Mouse (Mus musculus): ENCODE measurements at regions not wholly inside any gene's neighbourhood (a gene's known extent, or its start where the extent isn't known, plus 50 kb on each side); places are given as distances from the start of the nearest gene placed in this dataset.
"Not testable (repeated sequence)": the region's sequence is repeated elsewhere in the genome, so short reads cannot be mapped to it uniquely, and the experiment has no call there.

DNA sequence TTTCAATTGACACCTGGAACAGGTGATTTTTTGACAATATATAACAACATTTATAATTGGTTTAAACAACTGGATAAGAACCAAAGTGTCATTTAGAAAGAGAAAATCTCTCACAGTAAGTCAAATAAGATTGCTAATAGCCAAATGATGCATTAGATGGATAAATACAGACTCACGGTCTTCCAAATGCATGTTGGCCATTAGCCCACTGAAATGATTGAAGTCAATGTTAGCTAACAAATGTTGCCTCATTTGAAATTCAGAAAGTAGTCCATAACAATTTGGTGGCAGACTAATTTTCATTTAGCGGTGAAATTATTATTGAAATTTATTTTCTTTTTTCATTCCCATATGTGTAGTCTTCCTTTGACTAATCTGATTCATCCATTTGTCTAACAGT lies 354.9 kb downstream of the Rprm start:
- no peaks in the 10 kb centered on the region for H3K36me3 ChIP-seq
- no peak overlapping the region for H3K4me2 ChIP-seq
- 91% methylated on average over 2 of the region's 2 CpGs for WGBS
- H3K4me1 ChIP-seq, result no peaks in the 10 kb centered on the region
- no peak overlapping the region for H3K9ac ChIP-seq
- ATAC-seq (ENCODE audit: insufficient number of reproducible peaks, insufficient read depth, low FRiP score, low TSS enrichment, low read depth), result no peak
- H3K9me3 ChIP-seq, result no peaks in the 10 kb centered on the region
- H3K4me3 ChIP-seq, result no peak overlapping the region
- H3K27ac ChIP-seq, result no peak overlapping the region
- H3K27me3 ChIP-seq, result no peaks in the 10 kb centered on the region

DNA sequence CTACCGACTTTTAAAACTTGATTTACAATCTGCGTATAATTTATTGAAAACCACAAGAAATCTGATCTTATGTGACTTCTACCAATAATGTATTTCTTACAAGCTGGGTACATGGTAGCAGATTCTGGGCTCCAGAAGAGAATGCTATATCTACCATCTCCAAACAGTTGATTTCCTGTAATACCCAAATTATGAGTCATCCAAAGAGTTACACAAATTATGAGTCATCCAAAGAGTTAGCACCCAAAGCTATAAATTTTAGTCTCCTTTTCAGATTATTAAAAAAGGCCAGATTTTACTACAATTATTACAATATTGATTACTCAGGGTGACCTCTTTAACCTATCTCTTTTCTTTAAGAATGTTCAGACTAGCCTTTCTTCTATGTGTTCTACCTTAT lies 321.9 kb downstream of the Rprm start:
- no peak overlapping the region for H3K4me2 ChIP-seq
- no peaks in the 10 kb centered on the region for H3K9me3 ChIP-seq
- H3K4me1 ChIP-seq, result no peaks in the 10 kb centered on the region
- no peaks in the 10 kb centered on the region for H3K27me3 ChIP-seq
- H3K27ac ChIP-seq, result no peak overlapping the region
- H3K9ac ChIP-seq, result no peak overlapping the region
- H3K4me3 ChIP-seq, result no peak overlapping the region
- 67% methylated on average over 2 of the region's 2 CpGs for WGBS
- no peaks in the 10 kb centered on the region for H3K36me3 ChIP-seq
- ATAC-seq (ENCODE audit: insufficient number of reproducible peaks, insufficient read depth, low FRiP score, low TSS enrichment, low read depth), result no peak

DNA sequence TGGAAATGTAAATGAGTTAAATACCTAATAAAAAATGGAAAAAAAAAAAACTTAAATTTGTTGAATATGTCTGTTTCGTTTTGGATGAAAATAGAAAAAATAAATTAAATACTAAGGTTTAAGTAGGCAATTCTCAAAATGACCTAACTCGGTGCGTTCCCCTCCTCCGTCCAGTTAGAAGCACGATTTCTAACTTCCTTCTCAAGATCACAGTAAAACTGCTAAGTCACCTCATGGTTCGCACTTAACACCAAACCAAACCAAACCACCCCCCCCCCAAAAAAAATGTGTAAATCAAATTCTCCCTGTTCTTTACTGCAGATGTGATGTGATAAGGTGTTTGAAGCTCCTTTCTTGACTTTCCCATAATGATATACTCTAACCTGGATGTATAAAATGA lies 303.3 kb downstream of the Rprm start:
- WGBS, result 88% methylated on average over 3 of the region's 6 CpGs
- H3K4me2 ChIP-seq, H3K27me3 ChIP-seq: not testable (repeated sequence)

DNA sequence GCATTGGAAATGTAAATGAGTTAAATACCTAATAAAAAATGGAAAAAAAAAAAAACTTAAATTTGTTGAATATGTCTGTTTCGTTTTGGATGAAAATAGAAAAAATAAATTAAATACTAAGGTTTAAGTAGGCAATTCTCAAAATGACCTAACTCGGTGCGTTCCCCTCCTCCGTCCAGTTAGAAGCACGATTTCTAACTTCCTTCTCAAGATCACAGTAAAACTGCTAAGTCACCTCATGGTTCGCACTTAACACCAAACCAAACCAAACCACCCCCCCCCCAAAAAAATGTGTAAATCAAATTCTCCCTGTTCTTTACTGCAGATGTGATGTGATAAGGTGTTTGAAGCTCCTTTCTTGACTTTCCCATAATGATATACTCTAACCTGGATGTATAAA lies 296.8 kb downstream of the Rprm start:
- 94% methylated on average over 3 of the region's 6 CpGs for WGBS
- not testable (repeated sequence) for H3K27ac ChIP-seq; H3K27me3 ChIP-seq; H3K36me3 ChIP-seq; H3K9me3 ChIP-seq; H3K4me2 ChIP-seq; ATAC-seq (ENCODE audit: insufficient number of reproducible peaks, insufficient read depth, low FRiP score, low TSS enrichment, low read depth); H3K9ac ChIP-seq; H3K4me3 ChIP-seq; H3K4me1 ChIP-seq

More for the DNA sequence above, 303.3 kb downstream of the Rprm start:
- H3K9me3 ChIP-seq; ATAC-seq (ENCODE audit: insufficient number of reproducible peaks, insufficient read depth, low FRiP score, low TSS enrichment, low read depth); H3K4me3 ChIP-seq; H3K27ac ChIP-seq; H3K9ac ChIP-seq; H3K4me1 ChIP-seq; H3K36me3 ChIP-seq: not testable (repeated sequence)

DNA sequence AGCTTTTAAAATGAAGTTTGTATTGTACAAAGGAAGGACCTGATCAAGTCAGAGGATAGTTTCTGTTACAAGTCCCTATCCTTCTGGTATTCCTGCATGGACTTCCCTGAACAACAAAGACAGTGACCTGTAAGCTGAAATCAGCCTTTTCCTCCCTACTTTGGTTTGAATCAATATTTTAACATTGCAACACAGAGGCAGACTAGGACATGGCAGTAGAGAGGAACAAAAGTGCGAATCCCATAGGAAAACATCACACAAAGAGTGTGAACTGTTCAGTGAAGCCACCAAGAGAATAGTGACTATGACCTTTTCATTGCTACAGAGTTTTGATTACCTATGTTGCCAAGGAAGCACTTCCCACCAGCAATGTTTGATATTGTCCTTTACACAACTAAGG lies 288.7 kb downstream of the Rprm start:
- Histone ChIP-seq H3K9me3 (no peaks in the 10 kb centered on the region), H3K4me3 (no peak overlapping the region), H3K27me3 (no peaks in the 10 kb centered on the region), H3K9ac (no peak overlapping the region), H3K27ac (no peak overlapping the region), H3K4me2 (no peak overlapping the region), H3K4me1 (no peaks in the 10 kb centered on the region), H3K36me3 (no peaks in the 10 kb centered on the region)
- no peak for ATAC-seq (ENCODE audit: insufficient number of reproducible peaks, insufficient read depth, low FRiP score, low TSS enrichment, low read depth)
- 74% methylated on average over 1 of the region's 1 CpGs for WGBS

DNA sequence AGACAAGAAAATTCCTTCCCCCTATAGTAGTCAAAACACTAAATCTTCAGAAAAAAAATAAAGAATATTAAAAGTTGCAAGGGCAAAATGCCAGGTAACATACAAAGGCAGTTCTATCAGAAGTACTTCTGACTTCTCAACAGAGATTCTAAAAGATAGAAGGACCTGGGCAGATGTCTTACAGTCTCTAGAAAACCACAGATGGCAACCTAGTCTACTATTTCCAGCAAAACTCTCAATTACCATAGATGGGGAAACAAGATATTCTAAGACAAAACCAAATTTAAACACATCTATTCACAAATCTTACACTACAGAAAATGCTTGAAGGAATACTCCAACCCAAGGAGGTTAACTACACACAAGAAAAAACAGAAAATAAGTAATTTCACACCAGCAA lies 281.7 kb downstream of the Rprm start:
- ATAC-seq (ENCODE audit: insufficient number of reproducible peaks, insufficient read depth, low FRiP score, low TSS enrichment, low read depth), result no peak
- no peaks in the 10 kb centered on the region for H3K27me3 ChIP-seq
- no peak overlapping the region for H3K27ac ChIP-seq
- H3K4me2 ChIP-seq, result no peak overlapping the region
- no peaks in the 10 kb centered on the region for H3K4me1 ChIP-seq
- no peak overlapping the region for H3K9ac ChIP-seq
- no peaks in the 10 kb centered on the region for H3K36me3 ChIP-seq
- no peak overlapping the region for H3K4me3 ChIP-seq
- no peaks in the 10 kb centered on the region for H3K9me3 ChIP-seq

DNA sequence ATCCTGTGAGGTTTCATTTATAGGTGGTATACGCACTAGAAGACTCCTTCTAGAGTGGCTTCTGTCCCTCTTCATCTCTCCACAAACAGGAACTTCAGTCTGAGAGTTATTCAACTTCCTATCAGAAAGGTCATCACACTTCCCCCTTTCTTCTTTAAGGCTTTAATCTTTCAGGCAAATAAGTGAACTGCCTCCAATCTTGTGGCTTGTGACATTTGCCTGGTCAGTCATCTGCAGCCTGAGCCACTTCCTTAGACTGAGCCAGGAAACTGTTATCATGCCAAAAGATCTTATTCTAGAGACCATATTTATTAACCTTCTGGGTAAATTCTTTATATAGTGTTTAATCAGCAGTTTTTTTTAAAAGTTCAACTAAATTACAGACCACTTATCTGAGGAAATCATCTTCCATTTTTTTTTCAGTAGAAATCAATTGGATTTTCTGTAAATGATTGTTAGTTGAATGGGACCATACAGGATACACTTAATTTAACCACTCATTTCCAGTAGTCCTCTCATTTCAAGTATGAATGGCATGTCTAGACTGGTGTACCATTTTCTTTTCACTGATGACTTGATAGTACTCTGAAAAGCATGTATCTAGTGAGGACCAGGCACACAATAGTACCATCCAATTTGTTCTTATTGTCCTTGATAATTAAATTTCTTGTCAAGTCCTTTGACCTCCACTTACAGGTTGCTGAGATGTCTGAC lies 234.4 kb downstream of the Rprm start:
- Histone ChIP-seq H3K4me2 (no peak overlapping the region), H3K36me3 (no peaks in the 10 kb centered on the region), H3K4me3 (no peak overlapping the region), H3K9me3 (no peaks in the 10 kb centered on the region), H3K9ac (no peak overlapping the region), H3K27ac (no peak overlapping the region), H3K4me1 (no peaks in the 10 kb centered on the region), H3K27me3 (no peaks in the 10 kb centered on the region)
- WGBS, result 70% methylated on average over 1 of the region's 1 CpGs
- ATAC-seq (ENCODE audit: insufficient number of reproducible peaks, insufficient read depth, low FRiP score, low TSS enrichment, low read depth), result no peak
